Mouse (Mus musculus) limb, embryonic 14.5 days (tissue): ENCODE data around the gene Syce1. TPM values are rescaled to one million over a fixed set of nuclear protein-coding genes. Genes with fewer than 3 reads are reported as not detected.

Source experiments
- ATAC-seq: fragments of 200-750 bp; cut with Nextera tagmentation; 2 replicates; pipeline ENCODE4 v1.8.0; 2017; ENCODE audit warnings: low read depth, moderate number of reproducible peaks, moderate TSS enrichment; ENCODE audit not compliant: low FRiP score
- DNase-seq: peaks from one replicate; pipeline ENCODE4 v3.0.0-alpha.2; 2015; ENCODE audit warnings: low spot score
- H3K27ac ChIP-seq: fragments of 300-500 bp; sonication (generic); replicated peaks from 2 replicates; pipeline ENCODE4 v1.5.1; 2014; ENCODE audit warnings: low read depth, mild to moderate bottlenecking, low read length, moderate library complexity, mixed read lengths
- H3K27me3 ChIP-seq: fragments of 300-500 bp; sonication (generic); 2 replicates; pipeline ENCODE4 v1.6.1; 2014; ENCODE audit warnings: low read length, mixed read lengths; ENCODE audit not compliant: control insufficient read depth, insufficient read depth
- H3K36me3 ChIP-seq: fragments of 300-500 bp; sonication (generic); 2 replicates; pipeline ENCODE4 v1.6.1; 2014; ENCODE audit warnings: mild to moderate bottlenecking, low read length, moderate library complexity, mixed read lengths; ENCODE audit not compliant: control insufficient read depth, insufficient read depth
- H3K4me1 ChIP-seq: fragments of 300-500 bp; sonication (generic); 2 replicates; pipeline ENCODE4 v1.6.1; 2014; ENCODE audit warnings: antibody characterized with exemption, low read length, mixed read lengths; ENCODE audit not compliant: control insufficient read depth, insufficient read depth
- H3K4me2 ChIP-seq: fragments of 300-500 bp; sonication (generic); replicated peaks from 2 replicates; pipeline ENCODE4 v1.6.1; 2014; ENCODE audit warnings: low read depth, mild to moderate bottlenecking, low read length, moderate library complexity; ENCODE audit not compliant: severe bottlenecking
- H3K4me3 ChIP-seq: fragments of 300-500 bp; sonication (generic); replicated peaks from 2 replicates; pipeline ENCODE4 v1.5.1; 2014; ENCODE audit warnings: low read length
- H3K9ac ChIP-seq: fragments of 300-500 bp; sonication (generic); 2 replicates; pipeline ENCODE4 v1.6.1; 2014; ENCODE audit warnings: mild to moderate bottlenecking, low read depth, low read length, moderate library complexity; ENCODE audit not compliant: severe bottlenecking
- H3K9me3 ChIP-seq: fragments of 300-500 bp; sonication (generic); 2 replicates; pipeline ENCODE4 v1.6.1; 2016; ENCODE audit warnings: low read length; ENCODE audit not compliant: control insufficient read depth
- POLR2A ChIP-seq: fragments of 200-500 bp; IDR thresholded peaks from 2 replicates; pipeline ENCODE4 v1.8.0; 2012; ENCODE audit warnings: inconsistent platforms, mild to moderate bottlenecking, moderate library complexity, borderline replicate concordance; ENCODE audit not compliant: insufficient read depth, insufficient read length; ENCODE audit errors: extremely low read depth
- WGBS: fragments of 180-500 bp; shearing (Covaris S2); extraction: QIAGEN DNeasy Blood & Tissue Kit; methylation state at CpG from one replicate; pipeline ENCODE4 v1.1.7; 2014; 5-methylcytosine and 5-hydroxymethylcytosine counted together
- polyA plus RNA-seq, 2 experiments: library from polyadenylated mRNA; depleted of rRNA in 1 of 2; stranded (reverse) in 1 of 2; unstranded in 1 of 2; fragments of >200 nt; fragmentation: Nextera tagmentation in 1 of 2; extraction: Ambion mirVana in 1 of 2; gene quantifications; 2 replicates each; pipeline versions ENCODE4 v1.2.1 to v1.2.3; 2012 to 2014

Syce1 gene
- polyA plus RNA-seq, 2 experiments = 0.39 to 0.54 TPM

- DNase-seq (no peak), ATAC-seq (no peak)
- no peak overlapping the region for H3K27ac ChIP-seq
- no peaks in the 10 kb centered on the region for H3K9me3 ChIP-seq
- no peaks in the 10 kb centered on the region for H3K27me3 ChIP-seq
- H3K36me3 ChIP-seq = no peaks in the 10 kb centered on the region
- no peak for TF ChIP-seq POLR2A
- H3K4me3 ChIP-seq = no peak overlapping the region
- no peaks in the 10 kb centered on the region for H3K4me1 ChIP-seq
- no peak overlapping the region for H3K4me2 ChIP-seq
- no peak overlapping the region for H3K9ac ChIP-seq
These were observed 33.1 kb downstream of the Syce1 start for GRCm38 (mm10) chr7:140754556-140754955.

- no peaks in the 10 kb centered on the region for H3K9me3 ChIP-seq
- ATAC-seq = no peak
- H3K36me3 ChIP-seq = no peaks in the 10 kb centered on the region
- H3K4me1 ChIP-seq = no peaks in the 10 kb centered on the region
- DNase-seq = no peak
- no peaks in the 10 kb centered on the region for H3K27me3 ChIP-seq
- no peak overlapping the region for H3K9ac ChIP-seq
- no peak overlapping the region for H3K4me3 ChIP-seq
- no peak overlapping the region for H3K27ac ChIP-seq
- no peak overlapping the region for H3K4me2 ChIP-seq
- TF ChIP-seq POLR2A = no peak
- WGBS = 80% methylated on average over 3 of the region's 3 CpGs
These were observed 38.9 kb downstream of the Syce1 start for GRCm38 (mm10) chr7:140748827-140749160.

- Histone ChIP-seq H3K27ac (no peak overlapping the region), H3K4me2 (no peak overlapping the region), H3K4me3 (no peak overlapping the region), H3K9ac (no peak overlapping the region), H3K36me3 (no peaks in the 10 kb centered on the region), H3K9me3 (no peaks in the 10 kb centered on the region), H3K27me3 (no peaks in the 10 kb centered on the region), H3K4me1 (no peaks in the 10 kb centered on the region)
- DNase-seq (no peak), ATAC-seq (no peak)
- no peak for TF ChIP-seq POLR2A
- 83% methylated on average over 6 of the region's 6 CpGs for WGBS
These were observed 39.4 kb downstream of the Syce1 start for GRCm38 (mm10) chr7:140748116-140748826.

- 86% methylated on average over 3 of the region's 3 CpGs for WGBS
- no peak for TF ChIP-seq POLR2A
- Histone ChIP-seq H3K4me1 (no peaks in the 10 kb centered on the region), H3K9ac (no peak overlapping the region), H3K9me3 (no peaks in the 10 kb centered on the region), H3K4me3 (no peak overlapping the region), H3K27ac (no peak overlapping the region), H3K4me2 (no peak overlapping the region), H3K27me3 (no peaks in the 10 kb centered on the region), H3K36me3 (no peaks in the 10 kb centered on the region)
- DNase-seq = no peak
- no peak for ATAC-seq
These were observed 40.2 kb downstream of the Syce1 start for GRCm38 (mm10) chr7:140747402-140747801.

- DNase-seq (no peak), ATAC-seq (no peak)
- H3K4me2 ChIP-seq = no peak overlapping the region
- 67% methylated on average over 2 of the region's 2 CpGs for WGBS
- H3K4me1 ChIP-seq = no peaks in the 10 kb centered on the region
- no peaks in the 10 kb centered on the region for H3K9me3 ChIP-seq
- no peak overlapping the region for H3K27ac ChIP-seq
- no peak overlapping the region for H3K9ac ChIP-seq
- no peaks in the 10 kb centered on the region for H3K27me3 ChIP-seq
- no peak for TF ChIP-seq POLR2A
- no peaks in the 10 kb centered on the region for H3K36me3 ChIP-seq
- H3K4me3 ChIP-seq = no peak overlapping the region
These were observed 54.5 kb downstream of the Syce1 start for GRCm38 (mm10) chr7:140733162-140733561.

Other genes starting within 250 kb of the Syce1 start
- not detected in 2 replicates for gene Olfr538, start 220.0 kb downstream of the Syce1 start, polyA plus RNA-seq (2012; rRNA removed)
- not detected in 2 replicates for gene Olfr538, start 220.0 kb downstream of the Syce1 start, polyA plus RNA-seq (2014; fragmentation: Nextera tagmentation; extraction: Ambion mirVana)
- gene Olfr46, start 186.6 kb downstream of the Syce1 start, polyA plus RNA-seq (2012; rRNA removed) = not detected in 2 replicates
- not detected in 2 replicates for gene Olfr46, start 186.6 kb downstream of the Syce1 start, polyA plus RNA-seq (2014; fragmentation: Nextera tagmentation; extraction: Ambion mirVana)
- not detected in 2 replicates for gene Olfr61, start 158.9 kb downstream of the Syce1 start, polyA plus RNA-seq (2012; rRNA removed)
- not detected in 2 replicates for gene Olfr61, start 158.9 kb downstream of the Syce1 start, polyA plus RNA-seq (2014; fragmentation: Nextera tagmentation; extraction: Ambion mirVana)
- not detected in 2 replicates for gene Olfr53, start 141.4 kb downstream of the Syce1 start, polyA plus RNA-seq (2012; rRNA removed)
- not detected in 2 replicates for gene Olfr53, start 141.4 kb downstream of the Syce1 start, polyA plus RNA-seq (2014; fragmentation: Nextera tagmentation; extraction: Ambion mirVana)
- 0.19 and 0.20 TPM in 2 replicates for gene Olfr539, start 127.9 kb downstream of the Syce1 start, polyA plus RNA-seq (2012; rRNA removed)
- 0.03 TPM in 1 of 2 replicates, not detected in the other for gene Olfr539, start 127.9 kb downstream of the Syce1 start, polyA plus RNA-seq (2014; fragmentation: Nextera tagmentation; extraction: Ambion mirVana)
- 0.04 and 0.06 TPM in 2 replicates for gene Olfr45, start 105.9 kb downstream of the Syce1 start, polyA plus RNA-seq (2012; rRNA removed)
- gene Olfr45, start 105.9 kb downstream of the Syce1 start, polyA plus RNA-seq (2014; fragmentation: Nextera tagmentation; extraction: Ambion mirVana) = not detected in 2 replicates
- not detected in 2 replicates for gene Olfr541, start 90.6 kb downstream of the Syce1 start, polyA plus RNA-seq (2012; rRNA removed)
- gene Olfr541, start 90.6 kb downstream of the Syce1 start, polyA plus RNA-seq (2014; fragmentation: Nextera tagmentation; extraction: Ambion mirVana) = not detected in 2 replicates
- 0.05 and 0.12 TPM in 2 replicates for gene Cyp2e1, start 24.1 kb downstream of the Syce1 start, polyA plus RNA-seq (2012; rRNA removed)
- not detected in 2 replicates for gene Cyp2e1, start 24.1 kb downstream of the Syce1 start, polyA plus RNA-seq (2014; fragmentation: Nextera tagmentation; extraction: Ambion mirVana)
- 0.83 and 0.93 TPM in 2 replicates for gene Zfp941, start 34.3 kb upstream of the Syce1 start, polyA plus RNA-seq (2012; rRNA removed)
- 1.3 and 1.5 TPM in 2 replicates for gene Zfp941, start 34.3 kb upstream of the Syce1 start, polyA plus RNA-seq (2014; fragmentation: Nextera tagmentation; extraction: Ambion mirVana)
- gene Urah, start 47.2 kb upstream of the Syce1 start, polyA plus RNA-seq (2012; rRNA removed) = 1.2 and 2.5 TPM in 2 replicates
- 6.2 and 9.0 TPM in 2 replicates for gene Urah, start 47.2 kb upstream of the Syce1 start, polyA plus RNA-seq (2014; fragmentation: Nextera tagmentation; extraction: Ambion mirVana)
- not detected in 2 replicates for gene Scgb1c1, start 57.7 kb upstream of the Syce1 start, polyA plus RNA-seq (2012; rRNA removed)
- not detected in 2 replicates for gene Scgb1c1, start 57.7 kb upstream of the Syce1 start, polyA plus RNA-seq (2014; fragmentation: Nextera tagmentation; extraction: Ambion mirVana)
- 0.04 TPM in 2 replicates for gene Odf3, start 60.0 kb upstream of the Syce1 start, polyA plus RNA-seq (2012; rRNA removed)
- not detected in 2 replicates for gene Odf3, start 60.0 kb upstream of the Syce1 start, polyA plus RNA-seq (2014; fragmentation: Nextera tagmentation; extraction: Ambion mirVana)
- gene Gm45785, start 68.5 kb upstream of the Syce1 start, polyA plus RNA-seq (2012; rRNA removed) = 0.12 TPM in 1 of 2 replicates, not detected in the other
- not detected in 2 replicates for gene Gm45785, start 68.5 kb upstream of the Syce1 start, polyA plus RNA-seq (2014; fragmentation: Nextera tagmentation; extraction: Ambion mirVana)
- 70.3 and 82.0 TPM in 2 replicates for gene Ric8a, start 69.1 kb upstream of the Syce1 start, polyA plus RNA-seq (2012; rRNA removed)
- gene Ric8a, start 69.1 kb upstream of the Syce1 start, polyA plus RNA-seq (2014; fragmentation: Nextera tagmentation; extraction: Ambion mirVana) = 74.0 and 78.9 TPM in 2 replicates
- gene Bet1l, start 69.7 kb upstream of the Syce1 start, polyA plus RNA-seq (2012; rRNA removed) = 45.0 and 48.2 TPM in 2 replicates
- gene Bet1l, start 69.7 kb upstream of the Syce1 start, polyA plus RNA-seq (2014; fragmentation: Nextera tagmentation; extraction: Ambion mirVana) = 75.1 and 92.8 TPM in 2 replicates
- 98.9 and 113 TPM in 2 replicates for gene Psmd13, start 94.1 kb upstream of the Syce1 start, polyA plus RNA-seq (2012; rRNA removed)
- 133 TPM in 2 replicates for gene Psmd13, start 94.1 kb upstream of the Syce1 start, polyA plus RNA-seq (2014; fragmentation: Nextera tagmentation; extraction: Ambion mirVana)
- gene Sirt3, start 94.5 kb upstream of the Syce1 start, polyA plus RNA-seq (2012; rRNA removed) = 28.3 and 33.1 TPM in 2 replicates
- gene Sirt3, start 94.5 kb upstream of the Syce1 start, polyA plus RNA-seq (2014; fragmentation: Nextera tagmentation; extraction: Ambion mirVana) = 20.1 and 22.3 TPM in 2 replicates
- gene Cox8b, start 112.6 kb upstream of the Syce1 start, polyA plus RNA-seq (2012; rRNA removed) = 14.2 and 14.5 TPM in 2 replicates
- 17.2 and 32.5 TPM in 2 replicates for gene Cox8b, start 112.6 kb upstream of the Syce1 start, polyA plus RNA-seq (2014; fragmentation: Nextera tagmentation; extraction: Ambion mirVana)
- gene Nlrp6, start 133.1 kb upstream of the Syce1 start, polyA plus RNA-seq (2012; rRNA removed) = 0.05 TPM in 2 replicates
- gene Nlrp6, start 133.1 kb upstream of the Syce1 start, polyA plus RNA-seq (2014; fragmentation: Nextera tagmentation; extraction: Ambion mirVana) = 0.08 TPM in 1 of 2 replicates, not detected in the other
- gene Pgghg, start 153.5 kb upstream of the Syce1 start, polyA plus RNA-seq (2012; rRNA removed) = 52.8 and 68.8 TPM in 2 replicates
- gene Pgghg, start 153.5 kb upstream of the Syce1 start, polyA plus RNA-seq (2014; fragmentation: Nextera tagmentation; extraction: Ambion mirVana) = 26.7 and 31.3 TPM in 2 replicates
- gene Ifitm5, start 162.4 kb upstream of the Syce1 start, polyA plus RNA-seq (2012; rRNA removed) = 30.9 and 34.4 TPM in 2 replicates
- gene Ifitm5, start 162.4 kb upstream of the Syce1 start, polyA plus RNA-seq (2014; fragmentation: Nextera tagmentation; extraction: Ambion mirVana) = 32.3 and 44.3 TPM in 2 replicates
- gene Gm45717, start 168.1 kb upstream of the Syce1 start, polyA plus RNA-seq (2012; rRNA removed) = not detected in 2 replicates
- gene Gm45717, start 168.1 kb upstream of the Syce1 start, polyA plus RNA-seq (2014; fragmentation: Nextera tagmentation; extraction: Ambion mirVana) = not detected in 2 replicates
- gene Ifitm2, start 168.1 kb upstream of the Syce1 start, polyA plus RNA-seq (2012; rRNA removed) = 1,234 and 1,466 TPM in 2 replicates
- 1,822 and 1,827 TPM in 2 replicates for gene Ifitm2, start 168.1 kb upstream of the Syce1 start, polyA plus RNA-seq (2014; fragmentation: Nextera tagmentation; extraction: Ambion mirVana)
- gene Ifitm1, start 179.4 kb upstream of the Syce1 start, polyA plus RNA-seq (2012; rRNA removed) = 68.1 and 115 TPM in 2 replicates
- 55.4 and 66.7 TPM in 2 replicates for gene Ifitm1, start 179.4 kb upstream of the Syce1 start, polyA plus RNA-seq (2014; fragmentation: Nextera tagmentation; extraction: Ambion mirVana)
- gene Ifitm3, start 222.9 kb upstream of the Syce1 start, polyA plus RNA-seq (2012; rRNA removed) = 85.6 and 91.3 TPM in 2 replicates
- gene Ifitm3, start 222.9 kb upstream of the Syce1 start, polyA plus RNA-seq (2014; fragmentation: Nextera tagmentation; extraction: Ambion mirVana) = 184 and 201 TPM in 2 replicates
- 1.3 and 1.8 TPM in 2 replicates for gene Ifitm6, start 230.1 kb upstream of the Syce1 start, polyA plus RNA-seq (2012; rRNA removed)
- gene Ifitm6, start 230.1 kb upstream of the Syce1 start, polyA plus RNA-seq (2014; fragmentation: Nextera tagmentation; extraction: Ambion mirVana) = 1.2 and 1.7 TPM in 2 replicates
- not detected in 2 replicates for gene Gm17387, start 241.3 kb upstream of the Syce1 start, polyA plus RNA-seq (2012; rRNA removed)
- gene Gm17387, start 241.3 kb upstream of the Syce1 start, polyA plus RNA-seq (2014; fragmentation: Nextera tagmentation; extraction: Ambion mirVana) = not detected in 2 replicates